Mouse (Mus musculus): ENCODE measurements around the gene Ppard.

Gene Ppard

GRCm38 (mm10) chr17:28281866-28282441 is 49.5 kb downstream of the Ppard start:
- in situ Hi-C loops (cut with MboI, MseI) = loop anchor here (25.0 kb wide), 1 partner anchor 970 kb away; no protein-coding TSS in a partner anchor

GRCm38 (mm10) chr17:28283199-28283598 is 50.7 kb downstream of the Ppard start:
- in situ Hi-C loops (cut with MboI, MseI) = loop anchor here (25.0 kb wide), 1 partner anchor 971 kb away; no protein-coding TSS in a partner anchor

- in situ Hi-C loops (cut with MboI, MseI) = loop anchor here (25.0 kb wide), 1 partner anchor 974 kb away; no protein-coding TSS in a partner anchor
Observed at GRCm38 (mm10) chr17:28286133-28286532, 53.6 kb downstream of the Ppard start.

- in situ Hi-C loops (cut with MboI, MseI) = loop anchor here (25.0 kb wide), 1 partner anchor 975 kb away; no protein-coding TSS in a partner anchor
Observed at GRCm38 (mm10) chr17:28286964-28287363, 54.5 kb downstream of the Ppard start.

- in situ Hi-C loops (cut with MboI, MseI) = loop anchor here (25.0 kb wide), 1 partner anchor 975 kb away; no protein-coding TSS in a partner anchor
Observed at GRCm38 (mm10) chr17:28287578-28287977, 55.1 kb downstream of the Ppard start.

- in situ Hi-C loops (cut with MboI, MseI) = loop anchor here (25.0 kb wide), 1 partner anchor 976 kb away; no protein-coding TSS in a partner anchor
Observed at GRCm38 (mm10) chr17:28287980-28288379, 55.5 kb downstream of the Ppard start.

GRCm38 (mm10) chr17:28290262-28290661 is 57.8 kb downstream of the Ppard start:
- in situ Hi-C loops (cut with MboI, MseI) = loop anchor here (25.0 kb wide), 1 partner anchor 978 kb away; no protein-coding TSS in a partner anchor

GRCm38 (mm10) chr17:28290671-28291070 is 58.2 kb downstream of the Ppard start:
- in situ Hi-C loops (cut with MboI, MseI) = loop anchor here (25.0 kb wide), 1 partner anchor 978 kb away; no protein-coding TSS in a partner anchor

GRCm38 (mm10) chr17:28291346-28291745 is 58.8 kb downstream of the Ppard start:
- in situ Hi-C loops (cut with MboI, MseI) = loop anchor here (25.0 kb wide), 1 partner anchor 979 kb away; no protein-coding TSS in a partner anchor

GRCm38 (mm10) chr17:28293716-28294115 is 61.2 kb downstream of the Ppard start:
- in situ Hi-C loops (cut with MboI, MseI) = loop anchor here (25.0 kb wide), 1 partner anchor 981 kb away; no protein-coding TSS in a partner anchor

GRCm38 (mm10) chr17:28294449-28295333 is 62.2 kb downstream of the Ppard start:
- in situ Hi-C loops (cut with MboI, MseI) = loop anchor here (25.0 kb wide), 1 partner anchor 982 kb away; no protein-coding TSS in a partner anchor

- in situ Hi-C loops (cut with MboI, MseI) = loop anchor here (25.0 kb wide), 1 partner anchor 987 kb away; no protein-coding TSS in a partner anchor
Observed at GRCm38 (mm10) chr17:28298888-28299287, 66.4 kb downstream of the Ppard start.

- in situ Hi-C loops (cut with MboI, MseI) = loop anchor here (25.0 kb wide), 1 partner anchor 987 kb away; no protein-coding TSS in a partner anchor
Observed at GRCm38 (mm10) chr17:28299669-28300320, 67.3 kb downstream of the Ppard start.

GRCm38 (mm10) chr17:28300323-28300722 is 67.8 kb downstream of the Ppard start:
- in situ Hi-C loops (cut with MboI, MseI) = no loop called here

- in situ Hi-C loops (cut with MboI, MseI) = no loop called here
Observed at GRCm38 (mm10) chr17:28300850-28301249, 68.3 kb downstream of the Ppard start.

- in situ Hi-C loops (cut with MboI, MseI) = loop anchor here (5.0 kb wide), 1 partner anchor 78 kb away; no protein-coding TSS in a partner anchor
Observed at GRCm38 (mm10) chr17:28305172-28305571, 72.7 kb downstream of the Ppard start.

- in situ Hi-C loops (cut with MboI, MseI) = loop anchor here (5.0 kb wide), 1 partner anchor 81 kb away; no protein-coding TSS in a partner anchor
Observed at GRCm38 (mm10) chr17:28308297-28309195, 76.0 kb downstream of the Ppard start.

GRCm38 (mm10) chr17:28310831-28311230 is 78.3 kb downstream of the Ppard start:
- in situ Hi-C loops (cut with MboI, MseI) = loop anchor here (10.0 kb wide), 1 partner anchor 1744 kb away; no protein-coding TSS in a partner anchor

GRCm38 (mm10) chr17:28311366-28312132 is 79.0 kb downstream of the Ppard start:
- in situ Hi-C loops (cut with MboI, MseI) = loop anchor here (10.0 kb wide), 1 partner anchor 1743 kb away; no protein-coding TSS in a partner anchor

All from regulatory T cell (primary cell).